Mouse (Mus musculus): ENCODE data around the gene Smarcd1. TPM values are rescaled to one million over a fixed set of nuclear protein-coding genes. Genes with fewer than 3 reads are reported as not detected.

Smarcd1 gene
- total RNA-seq, 2 experiments from 2014 or later, result 18.6 to 19.0 TPM

DNA sequence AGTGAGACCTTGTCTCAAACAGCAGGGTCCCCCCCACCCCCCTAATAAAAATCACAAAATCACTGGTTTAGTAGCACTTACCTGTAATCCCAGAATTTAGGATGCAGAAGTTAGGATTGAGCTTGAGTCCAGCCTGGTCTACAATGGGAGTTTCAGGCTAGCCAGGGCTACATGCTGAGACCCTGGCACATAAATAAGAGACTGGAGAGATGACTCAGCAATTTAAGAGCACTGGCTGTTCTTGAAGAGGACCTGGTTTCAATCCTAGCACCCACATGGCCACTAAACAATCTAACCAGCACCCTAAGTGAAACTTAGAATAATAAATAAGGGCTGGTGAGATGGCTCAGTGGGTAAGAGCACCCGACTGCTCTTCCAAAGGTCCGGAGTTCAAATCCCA lies 29.2 kb downstream of the Smarcd1 start:
- no peak for DNase-seq

DNA sequence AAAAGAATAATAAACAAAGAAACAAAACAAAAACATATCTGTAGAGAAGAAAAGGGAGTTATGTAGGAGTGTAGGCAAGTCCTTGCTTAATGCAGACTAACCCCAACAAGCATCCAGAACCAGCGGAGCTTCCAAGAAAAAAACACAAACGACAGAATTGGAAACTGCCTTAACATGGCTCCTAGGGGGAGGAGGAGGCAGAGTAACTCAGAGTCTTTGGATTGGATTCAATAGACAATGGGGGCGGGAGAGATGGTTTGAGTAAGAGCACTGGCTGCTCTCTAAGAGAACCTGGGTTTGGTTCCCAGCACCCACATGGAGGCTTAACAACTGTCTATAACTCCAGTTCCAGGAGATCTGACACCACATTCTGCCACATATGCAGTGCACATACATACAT lies 29.7 kb downstream of the Smarcd1 start:
- no peak for DNase-seq

GRCm38 (mm10) chr15:99733186-99733585 lies 31.3 kb downstream of the Smarcd1 start:
- no peak for DNase-seq

DNA sequence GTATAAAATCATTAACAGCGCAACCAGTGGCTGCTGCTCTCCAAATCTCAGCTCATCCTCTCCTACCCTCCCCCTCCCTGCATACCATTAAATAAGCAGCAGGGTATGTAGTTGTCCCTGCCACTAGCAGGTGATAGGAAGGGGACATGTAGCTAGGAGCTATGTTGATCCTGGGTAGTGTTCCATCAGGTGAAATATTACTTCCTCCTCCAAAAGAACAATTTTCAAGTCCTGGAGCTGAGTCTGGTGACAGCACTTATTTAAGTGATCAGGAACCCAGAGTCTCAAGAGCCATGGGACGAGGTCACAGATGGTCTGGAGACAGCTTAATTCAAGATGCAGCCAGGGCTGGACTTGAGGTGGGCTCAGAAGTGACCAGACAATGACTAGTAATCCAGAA lies 33.7 kb downstream of the Smarcd1 start:
- DNase-seq, result peak; percentile 100

GRCm38 (mm10) chr15:99736675-99737074 lies 34.7 kb downstream of the Smarcd1 start:
- DNase-seq, result no peak

GRCm38 (mm10) chr15:99740229-99740628 lies 38.3 kb downstream of the Smarcd1 start:
- peak in 1 of 2 experiments; percentile 52 for DNase-seq

DNA sequence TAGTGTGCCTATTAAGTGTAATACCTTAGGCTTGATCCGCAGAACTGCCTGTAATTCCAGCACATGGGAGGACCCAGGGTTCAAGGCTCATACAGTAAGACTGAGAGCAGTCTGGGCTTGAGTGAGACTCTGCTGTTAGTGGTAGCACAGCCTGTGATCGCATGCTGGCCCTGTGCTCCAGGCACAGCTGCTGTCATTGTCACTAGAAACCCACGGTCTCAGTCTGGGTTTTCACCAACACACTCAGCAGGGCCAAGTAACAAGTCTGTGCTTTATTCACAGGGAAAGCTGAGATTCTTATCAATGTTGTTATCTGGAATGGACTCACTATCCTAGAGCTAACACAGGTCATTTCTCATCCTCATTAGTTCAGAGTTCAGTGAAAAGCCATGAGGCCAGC lies 52.3 kb downstream of the Smarcd1 start:
- no peak for DNase-seq

Other genes with a start within 250 kb of the Smarcd1 start
- 1 to 10 TPM; 2.5 to 3.8 TPM for gene Nckap5l, start 244.4 kb upstream of the Smarcd1 start, total RNA-seq (2021)
- gene Bcdin3d, start 227.4 kb upstream of the Smarcd1 start, total RNA-seq (2021), result 1 to 10 TPM; 3.7 to 3.9 TPM
- gene Faim2, start 174.0 kb upstream of the Smarcd1 start, total RNA-seq (2021), result under 1 TPM; 0.22 to 0.28 TPM
- not detected for gene Aqp2, start 123.1 kb upstream of the Smarcd1 start, total RNA-seq (2021)
- 1 to 10 TPM in 1 of 2 experiments, under 1 TPM in 1; 0.30 to 2.5 TPM for gene Aqp5, start 111.3 kb upstream of the Smarcd1 start, total RNA-seq (2021)
- gene Aqp6, start 100.7 kb upstream of the Smarcd1 start, total RNA-seq (2021), result under 1 TPM in 1 of 2 experiments, not detected in 1; 0.25 TPM
- gene Racgap1, start 50.5 kb upstream of the Smarcd1 start, total RNA-seq (2021), result 1 to 10 TPM in 1 of 2 experiments, under 1 TPM in 1; 0.82 to 1.6 TPM
- under 1 TPM in 1 of 2 experiments, not detected in 1; 0.49 TPM for gene Asic1, start 31.8 kb upstream of the Smarcd1 start, total RNA-seq (2021)
- gene Gm17349, start 3.4 kb downstream of the Smarcd1 start, total RNA-seq (2021), result 1 to 10 TPM; 2.4 to 4.3 TPM
- gene Gpd1, start 15.4 kb downstream of the Smarcd1 start, total RNA-seq (2021), result 100 to 1,000 TPM in 1 of 2 experiments, 10 to 100 TPM in 1; 53.9 to 160 TPM
- 100 to 1,000 TPM; 238 to 271 TPM for gene Cox14, start 23.5 kb downstream of the Smarcd1 start, total RNA-seq (2021)
- gene Cers5, start 70.8 kb downstream of the Smarcd1 start, total RNA-seq (2021), result 10 to 100 TPM; 16.6 to 19.9 TPM
- 10 to 100 TPM; 14.3 to 16.1 TPM for gene Lima1, start 173.3 kb downstream of the Smarcd1 start, total RNA-seq (2021)